Mouse (Mus musculus) left cerebral cortex, adult 2 months (tissue): Measurements from ENCODE around the gene Cmtm7. TPM values are rescaled to one million over a fixed set of nuclear protein-coding genes. Genes with fewer than 3 reads are reported as not detected.

ENCODE experiments used
- DNase-seq, 2 experiments: peaks; one replicate each; pipeline ENCODE4 v3.0.0; 2021 to 2022; ENCODE audit warnings: low spot score in 2 of 2, mixed read lengths in 1 of 2; ENCODE audit errors: extremely low spot score in 1 of 2
- H3K27ac ChIP-seq: fragments of 200-600 bp; 2 replicates; pipeline ENCODE4 v1.8.1; 2022
- H3K4me3 ChIP-seq: fragments of 200-600 bp; 2 replicates; pipeline ENCODE4 v1.8.1; 2022
- CTCF ChIP-seq: fragments of 200-600 bp; IDR thresholded peaks from 2 replicates; pipeline ENCODE4 v1.8.1; 2022; ENCODE audit warnings: antibody characterized with exemption, mild to moderate bottlenecking, moderate library complexity
- intact Hi-C: fragments of 180-260 bp; cut with DNase I; formaldehyde crosslinking; loops from one replicate; pipeline ENCODE4 v1.15.1; 2025
- total RNA-seq, 2 experiments: library from RNA; stranded (reverse); gene quantifications; 2 replicates each; pipeline ENCODE4 v1.2.3; 2021

Gene Cmtm7
- total RNA-seq, 2 experiments from 2014 or later = 3.7 to 4.8 TPM

DNA sequence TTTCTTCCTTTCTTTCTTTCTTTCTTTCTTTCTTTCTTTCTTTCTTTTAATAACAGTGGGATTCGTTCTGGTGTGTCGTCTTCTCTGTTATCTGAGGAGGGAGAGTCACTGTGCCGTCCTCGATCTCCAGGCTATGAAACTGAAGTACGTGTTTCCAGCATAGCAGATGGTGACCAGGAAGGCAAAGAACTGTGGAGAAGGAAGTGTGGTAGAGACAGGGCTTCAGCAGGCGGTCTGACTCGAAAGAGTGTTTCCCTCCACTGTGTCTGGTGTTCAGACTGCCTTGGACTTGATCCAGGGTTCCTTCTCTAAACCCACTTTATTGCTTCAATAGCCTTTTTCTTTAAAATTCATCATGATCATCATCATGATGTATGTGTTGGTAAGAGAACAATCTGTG lies 7.9 kb upstream of the Cmtm7 start:
- no peak for DNase-seq
- TF ChIP-seq CTCF = no peak
- H3K27ac ChIP-seq = no peak overlapping the region
- H3K4me3 ChIP-seq = no peak overlapping the region
- intact Hi-C loops = no loop called here

GRCm38 (mm10) chr9:114788697-114789096 lies 7.0 kb upstream of the Cmtm7 start:
- no peak for TF ChIP-seq CTCF
- H3K4me3 ChIP-seq = no peak overlapping the region
- no peak for DNase-seq
- H3K27ac ChIP-seq = no peak overlapping the region
- intact Hi-C loops = no loop called here

- no peak for TF ChIP-seq CTCF
- H3K4me3 ChIP-seq = no peak overlapping the region
- DNase-seq = no peak
- intact Hi-C loops = no loop called here
- H3K27ac ChIP-seq = 0 out of 2 replicates have a peak overlapping the region, but pooled peaks have one; percentile 11
Observed at GRCm38 (mm10) chr9:114787716-114788115, 6.1 kb upstream of the Cmtm7 start.

- intact Hi-C loops = no loop called here
- Histone ChIP-seq H3K4me3 (no peak overlapping the region), H3K27ac (0 out of 2 replicates have a peak overlapping the region, but pooled peaks have one; percentile 11)
- TF ChIP-seq CTCF = no peak
- no peak for DNase-seq
Observed at GRCm38 (mm10) chr9:114787134-114787533, 5.5 kb upstream of the Cmtm7 start.

- intact Hi-C loops = no loop called here
- no peak overlapping the region for H3K4me3 ChIP-seq
- no peak for DNase-seq
- no peak for TF ChIP-seq CTCF
- H3K27ac ChIP-seq = no peak overlapping the region
Observed at GRCm38 (mm10) chr9:114785432-114786125, 3.9 kb upstream of the Cmtm7 start.

DNA sequence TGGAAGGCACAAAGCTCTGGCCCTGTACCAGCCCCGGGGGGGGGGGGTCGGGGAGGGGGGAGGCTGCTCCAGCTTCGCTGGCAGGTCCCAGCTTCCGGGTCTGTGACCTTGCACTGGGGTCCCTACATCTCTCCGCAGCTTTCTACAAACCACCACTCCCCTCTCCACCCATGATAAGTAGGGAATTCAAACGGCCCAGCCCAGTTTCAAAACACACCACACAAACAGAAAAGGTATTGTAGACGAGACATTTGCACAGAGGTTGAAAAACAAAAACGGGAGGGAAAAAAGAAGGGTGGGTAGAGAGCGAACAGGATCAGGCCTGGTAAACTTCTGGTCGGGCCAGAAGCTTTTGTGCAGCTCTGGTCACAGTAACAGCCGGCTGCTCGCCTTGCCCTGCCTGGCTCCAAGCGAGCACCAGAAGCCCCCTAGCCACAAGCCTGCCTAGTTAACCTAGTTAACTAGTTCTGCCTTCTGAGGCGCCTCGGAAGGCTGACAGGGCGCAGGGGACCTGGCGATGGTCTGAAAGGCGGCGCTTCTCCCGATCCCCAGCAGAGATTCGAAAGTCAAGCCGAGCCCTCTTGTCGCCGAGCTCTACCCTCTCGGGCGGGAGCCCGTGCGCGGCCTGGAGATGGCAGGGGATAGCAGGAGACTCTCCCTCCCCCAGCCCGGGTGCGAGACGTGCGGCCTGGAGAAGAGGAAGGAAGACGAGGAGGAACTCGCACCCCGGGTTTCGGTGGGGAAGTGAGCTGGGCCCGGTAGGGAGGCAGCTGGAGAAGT lies 720 bp downstream of the Cmtm7 start:
- H3K27ac ChIP-seq = peak overlapping the region; percentile 32; the same call in 1 of the 2 replicates
- H3K4me3 ChIP-seq = peak overlapping the region; percentile 42
- intact Hi-C loops = no loop called here
- DNase-seq = peak; percentile 18 to 29
- no peak for TF ChIP-seq CTCF

DNA sequence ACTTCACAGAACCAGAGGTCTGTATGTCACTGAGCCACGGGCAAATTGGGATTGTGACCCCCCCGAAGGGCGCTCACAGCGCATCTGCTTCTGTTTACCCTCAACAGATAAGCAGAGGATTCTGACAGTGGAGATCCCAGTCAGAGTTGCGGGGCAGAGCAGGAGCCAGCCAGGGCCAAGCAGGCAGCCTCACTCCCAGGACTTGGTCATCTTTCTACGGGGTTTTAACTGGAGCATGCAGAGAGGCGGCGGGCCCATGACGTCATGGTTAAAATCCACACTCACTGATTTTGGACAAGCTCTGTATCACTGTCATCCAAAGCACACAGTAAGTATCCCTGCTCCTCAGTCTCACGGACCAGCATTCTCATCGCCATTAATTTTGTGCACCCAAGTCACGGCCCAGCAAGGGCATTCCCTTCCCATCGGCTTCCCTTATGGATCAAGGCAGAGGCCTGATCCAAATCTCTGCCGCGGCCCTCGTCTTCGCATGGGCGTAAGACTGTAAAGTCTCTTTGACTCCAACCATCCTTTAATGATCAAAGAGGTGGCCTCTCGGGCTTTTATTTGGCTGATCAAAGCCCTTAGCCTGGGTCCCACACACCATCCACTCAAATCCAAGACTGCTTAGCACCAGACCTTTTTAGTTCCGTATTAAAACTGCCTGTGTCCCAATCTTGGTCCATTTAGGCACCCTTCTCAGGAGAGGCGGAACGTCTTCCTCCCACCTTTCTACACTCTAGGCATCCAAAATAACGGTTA lies 1.5 kb downstream of the Cmtm7 start:
- intact Hi-C loops = no loop called here
- DNase-seq = no peak
- no peak overlapping the region for H3K4me3 ChIP-seq
- no peak overlapping the region for H3K27ac ChIP-seq
- TF ChIP-seq CTCF = no peak

GRCm38 (mm10) chr9:114778877-114779276 lies 2.8 kb downstream of the Cmtm7 start:
- H3K27ac ChIP-seq = no peak overlapping the region
- intact Hi-C loops = no loop called here
- no peak for DNase-seq
- TF ChIP-seq CTCF = no peak
- H3K4me3 ChIP-seq = no peak overlapping the region

DNA sequence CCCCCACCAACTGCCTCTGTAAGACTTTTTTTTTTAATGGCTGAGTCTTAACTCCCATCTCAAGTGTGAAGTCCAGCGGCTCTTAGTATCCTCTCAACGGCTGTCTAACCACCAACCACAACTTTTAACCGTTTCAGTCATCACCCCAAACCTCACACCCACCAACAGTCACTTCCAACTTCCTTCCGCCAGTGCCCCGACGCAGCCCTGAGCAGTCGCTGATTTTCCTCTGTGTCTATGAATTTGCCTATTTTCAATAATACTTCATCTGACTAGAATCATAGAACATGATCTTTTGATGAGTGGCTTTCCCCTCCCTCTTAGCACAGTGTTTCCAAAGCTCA lies 3.6 kb downstream of the Cmtm7 start:
- Histone ChIP-seq H3K4me3 (no peak overlapping the region), H3K27ac (no peak overlapping the region)
- no peak for TF ChIP-seq CTCF
- no peak for DNase-seq
- intact Hi-C loops = no loop called here

DNA sequence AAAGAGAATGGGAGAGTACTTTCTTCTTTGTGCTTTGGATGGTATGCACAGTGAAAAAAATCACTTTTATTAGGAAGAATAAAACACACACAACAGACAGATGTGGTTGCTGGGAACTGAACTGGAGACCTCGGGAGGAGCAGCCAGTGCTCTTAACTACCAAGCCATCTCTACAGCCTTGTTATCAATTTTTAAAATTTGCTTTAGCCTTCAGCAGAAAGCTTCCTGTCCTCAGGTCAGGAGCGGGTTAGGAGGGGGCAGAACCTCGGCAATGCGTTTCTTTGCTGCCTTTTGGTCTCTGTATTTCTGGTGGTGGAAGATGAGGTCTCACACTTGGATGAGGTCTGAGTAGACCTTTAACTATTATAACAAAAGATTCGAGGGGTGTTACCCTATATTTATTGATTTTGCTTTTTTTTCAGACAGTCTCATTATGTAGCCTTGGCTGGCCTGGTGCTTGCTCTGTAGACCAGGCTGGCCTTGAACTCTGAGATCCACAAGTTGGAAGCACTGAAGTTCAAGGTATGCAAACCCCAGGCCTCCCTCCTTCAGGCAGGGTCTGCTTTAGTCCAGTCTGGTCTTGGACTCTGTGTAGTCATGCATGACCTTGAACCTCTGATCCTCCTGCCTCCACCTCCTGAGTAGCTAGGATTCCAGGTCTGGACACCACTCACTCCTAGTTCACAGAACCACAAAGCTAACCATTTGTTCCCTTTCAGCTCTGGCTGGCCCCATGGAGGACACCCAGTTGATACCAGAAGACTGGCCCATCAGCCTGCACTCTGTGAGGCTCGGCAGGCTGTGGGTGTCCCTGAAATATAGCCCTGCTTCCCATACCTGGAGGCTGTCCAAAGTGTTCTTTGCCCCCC lies 4.2 kb downstream of the Cmtm7 start:
- intact Hi-C loops = no loop called here
- DNase-seq = no peak
- Histone ChIP-seq H3K4me3 (no peak overlapping the region), H3K27ac (no peak overlapping the region)
- TF ChIP-seq CTCF = no peak

DNA sequence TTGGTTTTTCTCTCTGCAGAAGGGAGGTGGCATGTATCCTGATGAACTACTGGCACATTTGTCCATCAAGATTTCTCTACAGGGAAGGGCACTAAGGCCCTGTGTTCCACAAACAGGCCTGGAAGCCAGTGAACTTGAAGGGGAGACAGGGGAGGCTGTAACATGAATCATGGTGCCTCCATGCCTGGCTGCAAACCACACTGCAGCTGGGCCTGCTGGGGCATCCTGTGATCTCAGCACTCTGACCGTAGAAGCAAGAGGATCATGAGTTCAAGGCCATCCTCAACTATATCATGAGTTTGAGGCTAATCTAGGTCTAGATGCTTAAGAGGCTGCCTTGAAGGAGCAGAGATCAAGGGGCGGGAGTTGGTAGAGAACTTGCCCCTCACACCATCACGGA lies 5.3 kb downstream of the Cmtm7 start:
- Histone ChIP-seq H3K27ac (no peak overlapping the region), H3K4me3 (no peak overlapping the region)
- TF ChIP-seq CTCF = no peak
- DNase-seq = no peak
- intact Hi-C loops = no loop called here
